Mouse (Mus musculus) hindlimb bud, embryonic 11.5 days (tissue): ENCODE measurements at regions not wholly inside any gene's neighbourhood (a gene's known extent, or its start where the extent isn't known, plus 50 kb on each side); places are given as distances from the start of the nearest gene placed in this dataset.
A peak's percentile ranks its signal among the peaks of the same experiment; 100 is the strongest.

ENCODE experiments used
- DNase-seq: peaks from one replicate; pipeline ENCODE4 v3.0.0-alpha.2; 2012; ENCODE audit warnings: low read depth, low spot score; ENCODE audit errors: extremely low spot score

- no peak for DNase-seq
Observed at GRCm38 (mm10) chr4:5206394-5207099, 413.4 kb upstream of the Impad1 start.

- peak; percentile 22 for DNase-seq
Observed at GRCm38 (mm10) chr4:5205328-5206208, 412.4 kb upstream of the Impad1 start.

- DNase-seq, result no peak
Observed at GRCm38 (mm10) chr4:5194272-5194671, 401.1 kb upstream of the Impad1 start.

GRCm38 (mm10) chr4:5181591-5181990 lies 388.4 kb upstream of the Impad1 start:
- DNase-seq, result no peak

GRCm38 (mm10) chr4:5178991-5179693 lies 386.0 kb upstream of the Impad1 start:
- no peak for DNase-seq

- DNase-seq, result no peak
Observed at GRCm38 (mm10) chr4:5165263-5165662, 372.1 kb upstream of the Impad1 start.

- no peak for DNase-seq
Observed at GRCm38 (mm10) chr4:5160931-5161330, 367.8 kb upstream of the Impad1 start.

GRCm38 (mm10) chr4:5130726-5131125 lies 337.6 kb upstream of the Impad1 start:
- no peak for DNase-seq

GRCm38 (mm10) chr4:5126059-5126458 lies 332.9 kb upstream of the Impad1 start:
- no peak for DNase-seq

- DNase-seq, result no peak
Observed at GRCm38 (mm10) chr4:5098411-5098810, 305.3 kb upstream of the Impad1 start.

- no peak for DNase-seq
Observed at GRCm38 (mm10) chr4:5078723-5079122, 285.6 kb upstream of the Impad1 start.

GRCm38 (mm10) chr4:5074754-5075153 lies 281.6 kb upstream of the Impad1 start:
- no peak for DNase-seq

GRCm38 (mm10) chr4:5071243-5071642 lies 278.1 kb upstream of the Impad1 start:
- DNase-seq, result no peak

- DNase-seq, result no peak
Observed at GRCm38 (mm10) chr4:5059290-5059955, 266.3 kb upstream of the Impad1 start.

- DNase-seq, result no peak
Observed at GRCm38 (mm10) chr4:5029929-5030328, 236.8 kb upstream of the Impad1 start.

- no peak for DNase-seq
Observed at GRCm38 (mm10) chr4:4987491-4987890, 194.3 kb upstream of the Impad1 start.

GRCm38 (mm10) chr4:4983474-4984194 lies 190.5 kb upstream of the Impad1 start:
- DNase-seq, result no peak

GRCm38 (mm10) chr4:4971800-4972319 lies 178.7 kb upstream of the Impad1 start:
- DNase-seq, result no peak

GRCm38 (mm10) chr4:4948956-4949355 lies 155.8 kb upstream of the Impad1 start:
- no peak for DNase-seq

GRCm38 (mm10) chr4:4944498-4944897 lies 151.3 kb upstream of the Impad1 start:
- no peak for DNase-seq
